Mouse (Mus musculus) lung, adult 2 months (tissue): ENCODE data around the gene Smyd3.

Experiments used
- CTCF ChIP-seq: fragments of 200-500 bp; IDR thresholded peaks from 2 replicates; pipeline ENCODE4 v1.5.1; 2011; ENCODE audit warnings: mild to moderate bottlenecking, low read length, control low read depth; ENCODE audit not compliant: insufficient read depth
- POLR2A ChIP-seq: fragments of 200-500 bp; IDR thresholded peaks from 2 replicates; pipeline ENCODE4 v1.6.1; 2011; ENCODE audit warnings: low read depth, mild to moderate bottlenecking, control low read depth, low read length, borderline replicate concordance; ENCODE audit errors: extremely low read depth

- no peak for TF ChIP-seq CTCF
- TF ChIP-seq POLR2A, result no peak
Measured at GRCm38 (mm10) chr1:179266936-179267335, 250.9 kb downstream of the Smyd3 start.
